Mouse (Mus musculus) B cell, adult 2 months (primary cell): ENCODE data around the gene Msmp.
"Not testable (repeated sequence)": the region's sequence is repeated elsewhere in the genome, so short reads cannot be mapped to it uniquely, and the experiment has no call there.

Experiments
- DNase-seq, 2 experiments: peaks; one replicate each; pipeline ENCODE4 v3.0.0; 2022

Gene Msmp

GRCm38 (mm10) chr4:43584444-43585416 is at the start of gene Msmp:
Gene Msmp (minus strand): TSS chr4:43584494.
- DNase-seq, result no peak

- DNase-seq, result no peak
These were observed 49.4 kb upstream of the Msmp start for GRCm38 (mm10) chr4:43633736-43634135.

GRCm38 (mm10) chr4:43633296-43633695 is 49.0 kb upstream of the Msmp start:
- DNase-seq, result no peak

GRCm38 (mm10) chr4:43631956-43632920 is 47.9 kb upstream of the Msmp start:
- no peak for DNase-seq

- DNase-seq, result no peak
These were observed 47.0 kb upstream of the Msmp start, which contains the start of gene Npr2 for GRCm38 (mm10) chr4:43631046-43631955. Gene Npr2 (plus strand): TSS chr4:43631935.

- no peak for DNase-seq
These were observed 46.4 kb upstream of the Msmp start for GRCm38 (mm10) chr4:43630671-43631045.

- peak; percentile 81 to 83 for DNase-seq
These were observed 45.8 kb upstream of the Msmp start for GRCm38 (mm10) chr4:43630030-43630581.

GRCm38 (mm10) chr4:43629106-43629817 is 45.0 kb upstream of the Msmp start:
- no peak for DNase-seq

GRCm38 (mm10) chr4:43620146-43620778 is 36.0 kb upstream of the Msmp start:
- DNase-seq, result no peak

- DNase-seq, result peak; percentile 25 to 37
These were observed 28.9 kb upstream of the Msmp start for GRCm38 (mm10) chr4:43613060-43613730.

- DNase-seq, result no peak
These were observed 28.2 kb upstream of the Msmp start for GRCm38 (mm10) chr4:43612534-43612933.

- no peak for DNase-seq
These were observed 20.7 kb upstream of the Msmp start for GRCm38 (mm10) chr4:43604751-43605685.

GRCm38 (mm10) chr4:43604099-43604498 is 19.8 kb upstream of the Msmp start:
- no peak for DNase-seq

- no peak for DNase-seq
These were observed 16.1 kb upstream of the Msmp start for GRCm38 (mm10) chr4:43600195-43600934.

GRCm38 (mm10) chr4:43598650-43599380 is 14.5 kb upstream of the Msmp start:
- DNase-seq, result no peak

GRCm38 (mm10) chr4:43598200-43598599 is 13.9 kb upstream of the Msmp start:
- no peak for DNase-seq

GRCm38 (mm10) chr4:43596597-43596996 is 12.3 kb upstream of the Msmp start:
- DNase-seq, result not testable (repeated sequence)
